Mouse (Mus musculus) limb, embryonic 15.5 days (tissue): ENCODE measurements around the gene Mrgprg. TPM values are rescaled to one million over a fixed set of nuclear protein-coding genes. Genes with fewer than 3 reads are reported as not detected.

Experiments
- ATAC-seq: fragments of 200-750 bp; cut with Nextera tagmentation; 2 replicates; pipeline ENCODE4 v1.8.0; 2017; ENCODE audit warnings: low read depth, moderate TSS enrichment; ENCODE audit not compliant: insufficient number of reproducible peaks, low FRiP score, low TSS enrichment
- H3K27ac ChIP-seq: fragments of 300-500 bp; sonication (generic); 2 replicates; pipeline ENCODE4 v1.5.1; 2015; ENCODE audit warnings: moderate library complexity, mild to moderate bottlenecking, inconsistent platforms
- H3K27me3 ChIP-seq: fragments of 300-500 bp; sonication (generic); 2 replicates; pipeline ENCODE4 v1.6.1; 2015; ENCODE audit warnings: inconsistent platforms
- H3K36me3 ChIP-seq: fragments of 300-500 bp; sonication (generic); 2 replicates; pipeline ENCODE4 v1.6.1; 2015; ENCODE audit warnings: inconsistent platforms
- H3K4me1 ChIP-seq: fragments of 300-500 bp; sonication (generic); 2 replicates; pipeline ENCODE4 v1.6.1; 2015; ENCODE audit warnings: inconsistent platforms
- H3K4me2 ChIP-seq: fragments of 300-500 bp; sonication (generic); 2 replicates; pipeline ENCODE4 v1.6.1; 2015; ENCODE audit warnings: mild to moderate bottlenecking, inconsistent platforms
- H3K4me3 ChIP-seq: fragments of 300-500 bp; sonication (generic); 2 replicates; pipeline ENCODE4 v1.5.1; 2015; ENCODE audit warnings: mild to moderate bottlenecking, inconsistent platforms
- H3K9ac ChIP-seq: fragments of 300-500 bp; sonication (generic); 2 replicates; pipeline ENCODE4 v1.6.1; 2015; ENCODE audit warnings: inconsistent platforms
- H3K9me3 ChIP-seq: fragments of 300-500 bp; sonication (generic); 2 replicates; pipeline ENCODE4 v1.6.1; 2016; ENCODE audit warnings: inconsistent platforms
- WGBS: fragments of 180-500 bp; shearing (Covaris S2); methylation state at CpG from one replicate; pipeline ENCODE4 v1.1.7; 2015; 5-methylcytosine and 5-hydroxymethylcytosine counted together
- polyA plus RNA-seq: library from polyadenylated mRNA; unstranded; fragments of >200 nt; fragmentation: Nextera tagmentation; extraction: Ambion mirVana; gene quantifications from 2 replicates; pipeline ENCODE4 v1.2.1, GENCODE M21; 2015

Mrgprg gene
- polyA plus RNA-seq, 1 experiment from 2014 or later, result not detected

DNA sequence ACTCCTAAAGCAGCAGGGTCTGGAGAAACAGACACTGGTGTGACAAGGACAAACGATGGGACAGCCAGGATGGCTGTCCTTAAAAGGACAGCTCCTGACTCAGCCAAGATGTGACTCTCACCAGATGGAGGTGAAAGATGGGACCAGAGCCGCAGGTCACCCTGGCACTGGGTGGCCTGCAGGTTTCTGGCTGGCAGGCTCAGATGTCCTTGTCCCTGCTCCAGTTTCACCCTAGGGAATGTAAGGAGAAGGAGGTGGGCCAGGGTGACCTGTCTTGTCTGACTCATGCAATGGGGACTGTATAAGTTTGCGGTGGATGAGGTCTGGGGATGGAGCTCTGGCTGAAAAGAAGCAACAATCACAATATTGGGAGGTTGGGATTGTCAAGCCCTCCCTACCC, 14.2 kb downstream of the Mrgprg start:
- Histone ChIP-seq H3K27me3 (peaks cover 16% of the 10 kb centered on the region; the same call in 1 of the 2 replicates), H3K27ac (no peak overlapping the region), H3K9ac (no peak overlapping the region), H3K4me3 (no peak overlapping the region), H3K9me3 (no peaks in the 10 kb centered on the region), H3K4me1 (peaks cover 19% of the 10 kb centered on the region), H3K4me2 (no peak overlapping the region), H3K36me3 (no peaks in the 10 kb centered on the region)
- no peak for ATAC-seq
- WGBS, result 79% methylated on average over 3 of the region's 3 CpGs

DNA sequence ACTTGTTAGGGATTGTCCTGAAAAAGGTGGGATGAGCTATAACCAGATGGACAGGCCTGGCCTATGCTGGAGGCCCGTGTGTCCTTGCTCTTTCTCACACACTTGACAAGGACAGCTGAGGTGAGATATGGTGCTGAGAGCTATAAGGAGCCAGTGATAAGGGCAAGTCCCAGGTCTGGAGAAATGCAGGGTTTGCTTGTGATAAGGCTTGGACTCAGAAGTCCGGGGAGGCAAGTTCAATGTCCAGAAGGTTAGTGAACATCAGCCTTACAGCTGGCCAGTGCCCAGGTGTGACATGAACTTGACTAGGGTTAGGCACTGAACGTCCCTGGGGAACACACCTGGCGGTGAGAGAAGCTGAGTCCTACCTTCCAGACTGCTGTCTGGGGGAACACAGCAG, 14.7 kb downstream of the Mrgprg start:
- Histone ChIP-seq H3K4me1 (peaks cover 15% of the 10 kb centered on the region), H3K9me3 (no peaks in the 10 kb centered on the region), H3K27me3 (peaks cover 16% of the 10 kb centered on the region; the same call in 1 of the 2 replicates), H3K27ac (no peak overlapping the region), H3K4me3 (no peak overlapping the region), H3K4me2 (no peak overlapping the region), H3K36me3 (no peaks in the 10 kb centered on the region), H3K9ac (no peak overlapping the region)
- 58% methylated on average over 4 of the region's 4 CpGs for WGBS
- ATAC-seq, result no peak

DNA sequence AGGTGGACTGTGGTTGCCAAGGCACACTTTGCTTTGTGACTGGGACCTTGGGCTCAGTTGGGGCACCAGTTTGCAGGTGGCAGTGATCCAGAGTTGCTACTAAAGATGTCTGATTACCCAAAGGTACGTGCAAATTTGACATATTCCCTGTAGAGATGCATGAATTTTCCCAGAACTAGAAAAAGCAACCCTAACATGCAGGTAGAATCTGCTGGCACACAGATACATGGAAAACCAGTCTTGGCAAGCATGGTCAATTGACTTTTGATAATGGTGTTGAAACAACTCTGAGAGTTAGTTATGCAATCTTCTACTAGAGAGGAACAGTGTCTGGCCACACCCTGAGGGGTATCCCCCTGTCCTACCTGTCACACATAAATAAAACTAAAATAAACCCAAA, 15.4 kb downstream of the Mrgprg start:
- Histone ChIP-seq H3K4me1 (peaks cover 9% of the 10 kb centered on the region), H3K27me3 (peaks cover 16% of the 10 kb centered on the region; the same call in 1 of the 2 replicates), H3K4me2 (no peak overlapping the region), H3K9ac (no peak overlapping the region), H3K4me3 (no peak overlapping the region), H3K27ac (no peak overlapping the region), H3K36me3 (no peaks in the 10 kb centered on the region), H3K9me3 (no peaks in the 10 kb centered on the region)
- 66% methylated on average over 1 of the region's 1 CpGs for WGBS
- ATAC-seq, result no peak

DNA sequence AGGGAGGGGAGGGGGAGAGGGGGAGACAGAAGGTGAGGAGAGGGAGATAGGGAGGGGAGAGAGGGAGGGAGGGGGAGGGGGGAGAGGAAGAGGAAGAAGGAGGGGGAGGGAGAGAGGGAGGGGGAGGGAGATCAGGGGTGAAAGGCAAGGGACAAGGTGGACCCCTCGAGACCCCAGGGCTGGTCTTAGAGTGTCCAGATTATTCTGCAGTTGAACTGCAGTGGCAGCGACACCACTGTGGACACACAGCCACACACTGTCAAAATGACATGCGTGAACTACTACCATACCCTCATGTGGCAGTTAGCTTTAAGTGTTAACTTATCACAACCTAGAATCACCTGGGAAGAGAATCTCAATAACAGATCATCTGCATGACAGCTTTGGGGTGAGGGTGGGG, 17.7 kb downstream of the Mrgprg start:
- H3K27me3 ChIP-seq, result no peaks in the 10 kb centered on the region
- no peaks in the 10 kb centered on the region for H3K36me3 ChIP-seq
- no peak overlapping the region for H3K27ac ChIP-seq
- no peak overlapping the region for H3K4me3 ChIP-seq
- 67% methylated on average over 3 of the region's 3 CpGs for WGBS
- H3K9me3 ChIP-seq, result no peaks in the 10 kb centered on the region
- H3K4me2 ChIP-seq, result no peak overlapping the region
- no peak for ATAC-seq
- H3K9ac ChIP-seq, result no peak overlapping the region
- H3K4me1 ChIP-seq, result peaks cover 7% of the 10 kb centered on the region

DNA sequence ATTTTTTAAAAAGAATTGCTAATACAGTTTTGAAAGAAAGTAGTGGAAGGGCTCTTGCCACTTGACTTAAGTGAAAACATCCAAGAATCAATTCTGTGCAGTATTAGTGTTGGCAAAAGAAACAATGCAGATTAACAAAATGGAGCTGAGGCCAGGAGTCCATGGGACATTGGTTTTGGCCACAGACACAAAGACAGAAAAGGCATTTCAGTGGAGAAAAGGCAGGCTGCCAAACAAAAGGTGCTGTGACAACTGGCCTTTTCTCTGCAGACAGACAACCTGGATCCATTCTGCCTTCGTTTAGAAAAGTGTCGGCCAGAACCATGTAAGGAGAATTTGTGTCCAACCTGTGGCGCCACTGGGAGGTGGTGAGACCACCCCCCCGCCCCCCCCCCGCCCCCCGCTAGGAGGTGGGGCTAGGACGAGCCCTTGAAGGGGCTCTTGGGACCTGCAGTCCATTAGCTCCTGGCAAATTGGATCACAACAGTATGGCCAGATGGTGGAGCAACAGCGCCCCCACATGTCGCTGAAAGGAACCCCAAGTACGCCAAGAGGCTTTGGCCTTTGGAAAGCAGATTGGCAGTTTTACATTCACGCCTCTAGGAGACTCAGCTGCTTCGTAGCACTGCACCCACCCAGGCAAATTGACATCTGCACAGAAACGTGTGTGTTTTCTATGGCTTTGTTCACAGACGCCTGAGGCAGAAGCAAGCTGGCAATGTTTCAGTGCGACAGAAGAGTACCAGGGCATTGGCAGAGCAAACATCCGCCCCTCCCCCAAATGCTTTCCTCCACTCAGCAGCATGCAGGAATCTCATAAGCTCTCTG, 18.5 kb downstream of the Mrgprg start:
- peak overlapping the region; percentile 21 for H3K4me3 ChIP-seq
- H3K27ac ChIP-seq, result peak overlapping the region; percentile 54
- 4% methylated on average over 16 of the region's 16 CpGs for WGBS

DNA sequence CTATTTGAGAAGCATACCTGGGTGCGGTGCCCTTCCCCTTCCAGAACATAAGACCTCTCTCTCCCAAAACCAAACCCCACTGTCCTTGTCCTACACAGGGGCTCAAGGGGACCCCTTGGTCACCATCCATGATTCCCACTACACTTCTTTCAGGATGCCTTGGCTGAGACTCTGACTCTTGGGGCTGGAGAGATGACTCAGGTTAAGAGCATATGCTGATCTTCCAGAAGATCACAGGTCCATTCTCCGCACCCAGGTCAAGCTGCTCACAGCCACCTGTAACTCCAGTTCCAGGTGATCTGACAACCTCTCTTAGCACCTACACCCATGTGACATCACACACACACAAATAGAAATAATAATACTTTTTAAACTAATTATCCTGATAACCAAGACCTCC, 26.1 kb downstream of the Mrgprg start:
- 22% methylated on average over 2 of the region's 2 CpGs for WGBS
- peak overlapping the region; percentile 79 for H3K27ac ChIP-seq
- peak overlapping the region; percentile 79 for H3K4me3 ChIP-seq

More for the DNA sequence above, 18.5 kb downstream of the Mrgprg start:
- Histone ChIP-seq H3K9me3 (no peaks in the 10 kb centered on the region), H3K9ac (no peak overlapping the region), H3K27me3 (no peaks in the 10 kb centered on the region), H3K4me2 (peak overlapping the region; percentile 49), H3K4me1 (peaks cover 7% of the 10 kb centered on the region), H3K36me3 (no peaks in the 10 kb centered on the region)
- peak; percentile 73 for ATAC-seq

DNA sequence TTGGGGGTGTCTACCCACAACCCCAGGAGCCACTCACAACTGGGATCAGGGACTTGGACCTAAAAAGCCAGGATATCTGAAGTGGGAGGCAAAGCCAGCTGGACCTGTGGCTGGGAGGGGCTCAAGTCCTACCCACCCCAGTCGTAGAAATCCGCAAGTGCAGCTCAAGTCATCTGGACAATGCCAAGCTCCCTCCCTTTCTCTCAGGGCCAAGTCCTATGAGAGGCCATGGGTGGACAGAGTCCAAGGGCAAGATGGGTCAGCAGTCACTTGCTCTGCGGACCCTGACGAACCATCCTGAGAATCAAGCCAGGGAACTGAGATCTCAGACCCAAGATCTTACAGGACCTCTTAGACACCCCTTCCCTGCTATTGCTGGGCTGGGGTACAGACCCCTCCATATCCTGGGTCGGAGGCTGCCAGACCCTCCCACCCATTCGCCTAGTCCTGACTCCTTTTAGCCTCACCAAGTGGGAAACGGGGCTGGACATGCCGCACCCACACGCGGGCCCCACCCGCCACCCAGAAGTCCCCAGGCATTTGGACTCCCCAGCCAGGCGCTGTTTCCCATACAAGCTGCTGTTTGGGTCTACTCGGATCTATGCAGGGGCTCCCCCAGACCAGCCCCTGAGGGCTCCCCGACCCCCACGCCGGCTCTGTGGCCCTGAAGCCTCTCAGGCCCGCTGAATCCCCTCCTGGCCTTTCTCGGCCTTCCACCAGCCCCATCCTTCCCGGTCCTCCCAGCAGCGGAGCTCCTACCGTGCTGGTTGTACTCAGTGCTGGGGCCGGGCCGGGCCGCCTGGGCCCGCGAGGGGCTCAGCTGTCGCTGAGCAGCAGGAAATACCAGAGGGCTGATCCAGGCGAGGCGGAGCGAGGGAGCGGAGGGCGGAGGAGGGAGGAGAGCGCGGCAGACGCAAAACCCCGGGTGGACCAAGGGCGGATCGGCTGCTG, 27.0 kb downstream of the Mrgprg start:
- WGBS, result 3% methylated on average over 37 of the region's 38 CpGs
- no peaks in the 10 kb centered on the region; the same call in 1 of the 2 replicates for H3K36me3 ChIP-seq
- H3K4me3 ChIP-seq, result peak overlapping the region; percentile 79
- ATAC-seq, result peak; percentile 89
- peaks cover 34% of the 10 kb centered on the region for H3K4me1 ChIP-seq
- peak overlapping the region; percentile 92 for H3K27ac ChIP-seq
- H3K9ac ChIP-seq, result peak overlapping the region; percentile 78
- no peaks in the 10 kb centered on the region for H3K27me3 ChIP-seq
- H3K9me3 ChIP-seq, result no peaks in the 10 kb centered on the region
- H3K4me2 ChIP-seq, result peak overlapping the region; percentile 95

More for the DNA sequence above, 26.1 kb downstream of the Mrgprg start:
- peak overlapping the region; percentile 95 for H3K4me2 ChIP-seq
- no peak for ATAC-seq
- H3K4me1 ChIP-seq, result peaks cover 34% of the 10 kb centered on the region
- H3K9me3 ChIP-seq, result no peaks in the 10 kb centered on the region
- H3K9ac ChIP-seq, result peak overlapping the region; percentile 78; the same call in 1 of the 2 replicates
- no peaks in the 10 kb centered on the region for H3K27me3 ChIP-seq
- no peaks in the 10 kb centered on the region for H3K36me3 ChIP-seq

DNA sequence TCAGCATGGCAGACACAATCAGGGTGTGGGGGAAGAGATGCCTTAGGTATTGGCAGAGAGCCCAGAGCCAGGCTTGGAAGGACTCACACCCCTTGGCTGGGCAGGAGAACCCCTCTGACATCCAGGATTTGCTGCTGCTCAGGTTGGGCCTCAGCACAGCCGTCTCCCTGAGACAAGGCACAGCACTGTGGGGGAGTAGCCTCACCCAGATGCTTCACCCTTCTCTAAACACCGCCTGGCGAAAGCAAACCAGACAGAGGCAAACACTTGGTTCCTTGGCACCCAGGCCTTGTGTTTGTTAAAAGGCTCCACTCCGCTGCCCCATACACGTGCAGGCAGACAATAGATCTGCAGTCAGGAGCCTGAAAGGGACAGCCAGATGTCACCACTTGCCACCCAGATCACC, 28.2 kb downstream of the Mrgprg start:
- WGBS, result 31% methylated on average over 5 of the region's 5 CpGs
- ATAC-seq, result 0 out of 2 replicates have a peak, but pooled peaks have one; percentile 26
- Histone ChIP-seq H3K4me3 (peak overlapping the region; percentile 79), H3K27ac (peak overlapping the region; percentile 92), H3K9me3 (no peaks in the 10 kb centered on the region), H3K4me1 (peaks cover 34% of the 10 kb centered on the region), H3K36me3 (peaks cover 5% of the 10 kb centered on the region; the same call in 1 of the 2 replicates), H3K27me3 (no peaks in the 10 kb centered on the region), H3K9ac (peak overlapping the region; percentile 10; the same call in 1 of the 2 replicates), H3K4me2 (peak overlapping the region; percentile 95)

DNA sequence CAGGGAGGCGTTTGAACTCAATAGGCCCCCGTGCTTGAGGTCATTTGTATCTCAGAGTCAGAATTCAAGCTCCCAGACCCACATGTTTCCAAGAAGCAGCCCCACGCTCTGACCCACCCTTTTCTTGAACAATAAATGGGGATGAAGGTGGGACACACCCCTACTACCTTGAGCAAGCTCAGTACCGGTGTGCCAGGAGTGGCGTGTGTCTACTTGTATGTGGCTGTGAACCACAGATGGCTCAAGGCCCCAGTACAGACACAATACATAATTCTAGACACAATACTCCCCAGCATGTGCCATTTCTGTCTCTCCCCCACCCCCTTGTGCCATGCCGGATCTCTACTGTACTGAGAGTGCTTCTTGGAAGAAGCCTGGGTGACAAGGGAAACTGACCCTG, 28.6 kb downstream of the Mrgprg start:
- WGBS, result 61% methylated on average over 6 of the region's 6 CpGs
- H3K27ac ChIP-seq, result peak overlapping the region; percentile 92
- no peak for ATAC-seq

DNA sequence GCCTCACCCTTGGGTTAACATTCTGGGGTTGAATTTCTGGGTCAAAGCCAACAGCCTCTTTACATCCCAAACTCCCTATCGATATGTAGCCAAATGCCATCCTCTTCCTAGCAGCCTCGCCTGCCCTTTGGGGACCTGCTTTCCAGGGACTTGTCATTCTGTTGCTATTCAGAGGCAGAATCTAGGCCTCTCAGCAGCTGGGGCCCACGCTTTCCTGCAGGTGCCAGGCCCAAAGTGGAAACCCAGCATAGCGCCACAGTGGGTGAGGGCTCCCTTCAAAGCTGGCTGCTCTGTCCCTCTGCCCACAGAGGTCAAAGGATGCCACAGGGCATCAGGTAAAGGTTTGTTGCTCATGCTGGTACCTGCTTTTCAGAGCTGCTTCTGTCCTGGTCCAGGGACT, 33.0 kb downstream of the Mrgprg start:
- H3K27ac ChIP-seq, result no peak overlapping the region
- no peak overlapping the region for H3K9ac ChIP-seq
- ATAC-seq, result no peak
- 80% methylated on average over 4 of the region's 4 CpGs for WGBS
- no peak overlapping the region for H3K4me3 ChIP-seq
- H3K36me3 ChIP-seq, result peaks cover 10% of the 10 kb centered on the region; the same call in 1 of the 2 replicates
- no peaks in the 10 kb centered on the region for H3K9me3 ChIP-seq
- no peak overlapping the region for H3K4me2 ChIP-seq
- H3K27me3 ChIP-seq, result no peaks in the 10 kb centered on the region
- H3K4me1 ChIP-seq, result peaks cover 19% of the 10 kb centered on the region

More for the DNA sequence above, 28.6 kb downstream of the Mrgprg start:
- Histone ChIP-seq H3K36me3 (peaks cover 9% of the 10 kb centered on the region; the same call in 1 of the 2 replicates), H3K4me2 (peak overlapping the region; percentile 95), H3K9ac (peak overlapping the region; percentile 10; the same call in 1 of the 2 replicates), H3K4me3 (peak overlapping the region; percentile 79), H3K4me1 (peaks cover 34% of the 10 kb centered on the region), H3K27me3 (no peaks in the 10 kb centered on the region), H3K9me3 (no peaks in the 10 kb centered on the region)

DNA sequence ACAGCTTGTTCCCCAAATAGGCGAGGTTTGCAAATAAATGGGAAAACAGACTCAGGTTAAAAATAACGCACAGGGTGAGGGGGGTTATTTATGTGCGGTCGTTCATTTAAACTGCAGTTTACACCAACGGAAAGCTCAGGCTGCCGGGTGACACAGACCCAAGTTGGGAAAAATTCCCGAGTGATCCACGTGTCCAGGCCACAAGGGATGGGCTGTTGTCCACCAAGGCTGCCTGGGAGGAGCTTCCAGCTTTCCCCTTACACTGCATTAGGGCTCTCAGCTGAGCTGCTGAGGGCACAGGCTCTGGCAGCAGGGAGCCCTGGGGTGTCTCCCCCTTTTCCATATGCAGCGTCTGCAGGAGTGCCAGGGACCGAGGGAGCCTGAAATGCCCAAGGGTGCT, 36.9 kb downstream of the Mrgprg start:
- no peaks in the 10 kb centered on the region for H3K9me3 ChIP-seq
- no peaks in the 10 kb centered on the region for H3K27me3 ChIP-seq
- no peak overlapping the region for H3K4me2 ChIP-seq
- peaks cover 8% of the 10 kb centered on the region for H3K4me1 ChIP-seq
- H3K4me3 ChIP-seq, result no peak overlapping the region
- H3K27ac ChIP-seq, result peak overlapping the region; percentile 38; the same call in 1 of the 2 replicates
- no peak for ATAC-seq
- H3K36me3 ChIP-seq, result peaks cover 17% of the 10 kb centered on the region; the same call in 1 of the 2 replicates
- no peak overlapping the region for H3K9ac ChIP-seq
- WGBS, result 53% methylated on average over 10 of the region's 10 CpGs
